Mouse (Mus musculus) testis, adult 2 months (tissue): ENCODE data around the gene Stox2.

Experiments
- CTCF ChIP-seq: fragments of 200-500 bp; IDR thresholded peaks from 2 replicates; pipeline ENCODE4 v1.5.1; 2012; ENCODE audit warnings: low read depth, mild to moderate bottlenecking, inconsistent platforms, low read length, moderate library complexity; ENCODE audit not compliant: control insufficient read depth, insufficient read depth, insufficient replicate concordance
- POLR2A ChIP-seq: fragments of 200-500 bp; IDR thresholded peaks from 2 replicates; pipeline ENCODE4 v1.6.1; 2012; ENCODE audit warnings: low read depth, mild to moderate bottlenecking, inconsistent platforms, low read length, moderate library complexity; ENCODE audit not compliant: control insufficient read depth

GRCm38 (mm10) chr8:47326348-47326747 is 119.8 kb downstream of the Stox2 start:
- TF ChIP-seq CTCF (no peak), POLR2A (no peak)
